Mouse (Mus musculus) spleen, adult 10 weeks (tissue): Measurements from ENCODE around the gene Smarce1. TPM values are rescaled to one million over a fixed set of nuclear protein-coding genes. Genes with fewer than 3 reads are reported as not detected.

Experiments used
- polyA plus RNA-seq: library from polyadenylated mRNA; stranded (reverse); fragments of 350-450 nt; fragmentation: Illumina TruSeq; extraction: RNeasy Lipid Tissue Mini Kit (QIAGEN cat#74804); gene quantifications from one replicate; pipeline ENCODE4 v1.2.3, GENCODE M21; 2015; ENCODE audit warnings: low replicate concordance; ENCODE audit not compliant: insufficient read depth

Gene Smarce1
- polyA plus RNA-seq: 150 TPM

DNA sequence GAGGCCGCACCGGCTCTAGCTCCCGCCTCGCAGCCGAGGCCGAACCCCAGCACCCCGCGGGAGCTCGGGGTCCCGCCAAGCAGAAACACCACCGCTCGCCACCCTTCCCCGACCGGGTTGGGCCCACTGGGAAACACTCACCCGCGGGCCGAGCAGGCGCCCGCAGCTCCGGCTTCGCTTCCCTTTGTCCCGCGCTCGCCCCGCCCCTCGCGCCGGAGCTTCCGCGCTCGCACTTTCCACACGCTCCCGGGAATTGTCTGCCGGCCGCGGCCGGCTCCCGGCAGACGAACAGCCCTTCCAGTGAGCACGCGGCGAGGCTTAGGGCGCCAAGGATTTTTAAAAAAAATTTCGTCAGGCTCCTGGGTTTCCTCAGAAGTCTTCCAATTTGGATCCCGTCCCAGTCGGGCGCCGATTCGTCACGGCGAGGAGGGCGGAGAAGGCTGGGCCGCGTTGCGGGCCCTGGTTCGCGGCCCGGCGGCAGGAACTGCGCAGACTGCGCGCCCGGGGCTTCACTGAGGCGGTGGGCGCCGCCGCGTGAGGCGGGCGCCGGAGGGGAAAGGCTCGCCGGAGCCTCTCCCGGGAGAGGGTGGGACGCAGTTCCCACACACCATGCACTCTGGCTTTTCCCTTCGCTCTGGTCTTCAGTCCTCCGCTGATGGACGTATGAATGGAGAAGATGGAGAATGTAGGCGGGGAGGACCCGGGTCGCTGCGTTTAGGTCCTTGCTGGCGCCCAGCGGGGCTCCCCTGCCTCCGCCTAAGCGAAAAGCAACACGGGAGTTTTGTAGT, at the start of gene Smarce1:
Gene Smarce1, minus strand, starts transcription at position 757 of the 788 bp plus-strand sequence.

DNA sequence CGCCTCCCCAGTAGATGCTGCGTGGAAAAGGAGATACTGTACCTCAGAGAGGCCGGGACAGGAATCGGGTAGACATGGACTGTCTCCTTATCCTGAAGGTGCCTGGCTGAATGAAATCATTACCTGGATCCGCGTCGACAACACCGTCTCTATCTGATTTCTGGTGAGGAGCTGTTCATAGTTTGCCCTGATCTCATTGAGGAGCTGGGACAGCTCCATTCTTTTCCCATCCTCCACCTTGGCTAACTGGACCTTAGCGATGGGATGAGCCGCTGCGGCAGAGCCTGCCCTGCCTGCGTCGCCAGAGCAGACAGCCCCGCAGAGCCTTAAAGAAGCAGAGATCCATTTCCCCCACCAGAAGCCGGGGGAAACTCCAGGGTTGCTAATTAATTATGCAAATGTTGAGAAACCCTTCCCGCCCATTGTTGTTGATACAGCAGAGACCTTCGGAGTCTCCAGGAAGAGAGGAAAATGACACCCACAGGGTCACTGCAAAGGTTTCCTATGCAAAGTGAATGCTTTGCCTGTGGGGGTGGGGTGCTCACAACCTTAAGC, 13.1 kb upstream of the Smarce1 start, which contains the start of gene Krt222:
Gene Krt222, minus strand, starts transcription at position 266 of the 555 bp plus-strand sequence.

Other genes with a start within 250 kb of the Smarce1 start
- not detected for gene Gjd3, start 248.0 kb downstream of the Smarce1 start, polyA plus RNA-seq
- gene Top2a, start 206.8 kb downstream of the Smarce1 start, polyA plus RNA-seq: 72.4 TPM
- 75.3 TPM for gene Igfbp4, start 189.8 kb downstream of the Smarce1 start, polyA plus RNA-seq
- gene Tns4, start 141.7 kb downstream of the Smarce1 start, polyA plus RNA-seq: 0.44 TPM
- gene Ccr7, start 75.9 kb downstream of the Smarce1 start, polyA plus RNA-seq: 86.0 TPM
- gene Krt222, start 13.1 kb upstream of the Smarce1 start, polyA plus RNA-seq: 4.5 TPM
- not detected for gene Krt24, start 54.2 kb upstream of the Smarce1 start, polyA plus RNA-seq
- gene Krt25, start 91.9 kb upstream of the Smarce1 start, polyA plus RNA-seq: not detected
- gene Krt26, start 106.9 kb upstream of the Smarce1 start, polyA plus RNA-seq: not detected
- not detected for gene Krt27, start 120.1 kb upstream of the Smarce1 start, polyA plus RNA-seq
- gene Krt28, start 143.9 kb upstream of the Smarce1 start, polyA plus RNA-seq: not detected
- 6.0 TPM for gene Krt10, start 158.3 kb upstream of the Smarce1 start, polyA plus RNA-seq
- gene Krt12, start 191.2 kb upstream of the Smarce1 start, polyA plus RNA-seq: not detected
- gene Krt20, start 207.1 kb upstream of the Smarce1 start, polyA plus RNA-seq: 1.9 TPM